Mouse (Mus musculus) small intestine, adult 2 months (tissue): Measurements from ENCODE around the gene Lims1. TPM values are rescaled to one million over a fixed set of nuclear protein-coding genes. Genes with fewer than 3 reads are reported as not detected.
"Not testable (repeated sequence)": the region's sequence is repeated elsewhere in the genome, so short reads cannot be mapped to it uniquely, and the experiment has no call there.

Experiments
- H3K27ac ChIP-seq: fragments of 200-500 bp; 2 replicates; pipeline ENCODE4 v1.5.1; 2012; ENCODE audit warnings: low read depth, low read length, control low read depth, inconsistent platforms; ENCODE audit not compliant: insufficient read depth
- H3K27me3 ChIP-seq: fragments of 200-500 bp; 2 replicates; pipeline ENCODE4 v1.6.1; 2012; ENCODE audit warnings: mild to moderate bottlenecking, moderate library complexity, low read length, inconsistent platforms; ENCODE audit not compliant: control insufficient read depth, insufficient read depth
- H3K36me3 ChIP-seq: fragments of 200-500 bp; 2 replicates; pipeline ENCODE4 v1.6.1; 2012; ENCODE audit warnings: mild to moderate bottlenecking, low read length, control low read depth, inconsistent platforms; ENCODE audit not compliant: control insufficient read depth, insufficient read depth
- H3K4me1 ChIP-seq: fragments of 200-500 bp; 2 replicates; pipeline ENCODE4 v1.6.1; 2012; ENCODE audit warnings: low read length, inconsistent platforms, mixed read lengths; ENCODE audit not compliant: control insufficient read depth, insufficient read depth, insufficient read length
- H3K4me3 ChIP-seq: fragments of 200-500 bp; 2 replicates; pipeline ENCODE4 v1.5.1; 2012; ENCODE audit warnings: low read depth, mild to moderate bottlenecking, control low read depth, inconsistent platforms, low read length, moderate library complexity
- CTCF ChIP-seq: fragments of 200-500 bp; IDR thresholded peaks from 2 replicates; pipeline ENCODE4 v1.5.1; 2012; ENCODE audit warnings: low read depth, mild to moderate bottlenecking, control low read depth, inconsistent platforms, low read length, moderate library complexity, mixed read lengths; ENCODE audit not compliant: insufficient replicate concordance, insufficient read length; ENCODE audit errors: extremely low read depth
- POLR2A ChIP-seq: fragments of 200-500 bp; IDR thresholded peaks from 2 replicates; pipeline ENCODE4 v1.6.1; 2012; ENCODE audit warnings: low read depth, mild to moderate bottlenecking, control low read depth, inconsistent platforms, low read length, moderate library complexity
- WGBS: fragments of 180-500 bp; shearing (Covaris S2); methylation state at CpG from one replicate; pipeline ENCODE4 v1.1.7; 2018; 5-methylcytosine and 5-hydroxymethylcytosine counted together
- polyA plus RNA-seq: library from polyadenylated mRNA; depleted of rRNA; stranded (reverse); fragments of >200 nt; gene quantifications from 2 replicates; pipeline ENCODE4 v1.2.3, GENCODE M21; 2012

The Lims1 gene
- polyA plus RNA-seq, 1 experiment, result 3.5 TPM

GRCm38 (mm10) chr10:58330635-58331034, 7.4 kb downstream of the Lims1 start:
- Histone ChIP-seq H3K4me1 (peaks cover 6% of the 10 kb centered on the region; the same call in 1 of the 2 replicates), H3K4me3 (no peak overlapping the region), H3K27ac (no peak overlapping the region), H3K36me3 (no peaks in the 10 kb centered on the region), H3K27me3 (no peaks in the 10 kb centered on the region)
- TF ChIP-seq CTCF (no peak), POLR2A (no peak)

GRCm38 (mm10) chr10:58331741-58332140, 8.5 kb downstream of the Lims1 start:
- Histone ChIP-seq H3K4me1 (peaks cover 6% of the 10 kb centered on the region; the same call in 1 of the 2 replicates), H3K4me3 (no peak overlapping the region), H3K36me3 (no peaks in the 10 kb centered on the region), H3K27ac (no peak overlapping the region), H3K27me3 (no peaks in the 10 kb centered on the region)
- TF ChIP-seq CTCF, result no peak
- TF ChIP-seq POLR2A, result no peak

GRCm38 (mm10) chr10:58333414-58333813, 10.1 kb downstream of the Lims1 start:
- no peak overlapping the region for H3K4me3 ChIP-seq
- no peak overlapping the region for H3K27ac ChIP-seq
- H3K36me3 ChIP-seq, result no peaks in the 10 kb centered on the region
- H3K27me3 ChIP-seq, result no peaks in the 10 kb centered on the region
- TF ChIP-seq CTCF, result no peak
- no peak for TF ChIP-seq POLR2A
- WGBS, result 62% methylated on average over 5 of the region's 5 CpGs
- peaks cover 6% of the 10 kb centered on the region; the same call in 1 of the 2 replicates for H3K4me1 ChIP-seq

- Histone ChIP-seq H3K36me3 (0 out of 2 replicates have a peak, but pooled peaks cover 2% of the 10 kb centered on the region), H3K4me3 (no peak overlapping the region), H3K4me1 (no peaks in the 10 kb centered on the region), H3K27me3 (no peaks in the 10 kb centered on the region), H3K27ac (0 out of 2 replicates have a peak overlapping the region, but pooled peaks have one; percentile 16)
- TF ChIP-seq CTCF (no peak), POLR2A (no peak)
- 81% methylated on average over 1 of the region's 1 CpGs for WGBS
Observed at GRCm38 (mm10) chr10:58336156-58336555, 12.9 kb downstream of the Lims1 start.

GRCm38 (mm10) chr10:58337091-58337490, 13.8 kb downstream of the Lims1 start:
- not testable (repeated sequence) for H3K27ac ChIP-seq, H3K4me1 ChIP-seq, H3K36me3 ChIP-seq, H3K4me3 ChIP-seq, H3K27me3 ChIP-seq
- 90% methylated on average over 4 of the region's 4 CpGs for WGBS

- H3K27ac ChIP-seq, result no peak overlapping the region
Observed at GRCm38 (mm10) chr10:58338590-58338989, 15.3 kb downstream of the Lims1 start.

GRCm38 (mm10) chr10:58341685-58342084, 18.4 kb downstream of the Lims1 start:
- 34% methylated on average over 2 of the region's 2 CpGs for WGBS

More at GRCm38 (mm10) chr10:58338590-58338989, 15.3 kb downstream of the Lims1 start:
- Histone ChIP-seq H3K4me3 (no peak overlapping the region), H3K27me3 (no peaks in the 10 kb centered on the region), H3K4me1 (peaks cover 5% of the 10 kb centered on the region; the same call in 1 of the 2 replicates), H3K36me3 (peaks cover 2% of the 10 kb centered on the region; the same call in 1 of the 2 replicates)
- no peak for TF ChIP-seq CTCF
- no peak for TF ChIP-seq POLR2A
- WGBS, result 72% methylated on average over 1 of the region's 1 CpGs

GRCm38 (mm10) chr10:58342199-58342598, 18.9 kb downstream of the Lims1 start:
- peak overlapping the region; percentile 49 for H3K27ac ChIP-seq
- peaks cover 5% of the 10 kb centered on the region; the same call in 1 of the 2 replicates for H3K4me1 ChIP-seq
- H3K36me3 ChIP-seq, result peaks cover 2% of the 10 kb centered on the region; the same call in 1 of the 2 replicates
- TF ChIP-seq CTCF (no peak), POLR2A (no peak)
- WGBS, result 65% methylated on average over 2 of the region's 2 CpGs
- H3K27me3 ChIP-seq, result no peaks in the 10 kb centered on the region
- H3K4me3 ChIP-seq, result no peak overlapping the region

More at GRCm38 (mm10) chr10:58341685-58342084, 18.4 kb downstream of the Lims1 start:
- H3K27ac ChIP-seq, result peak overlapping the region; percentile 49
- TF ChIP-seq POLR2A, result no peak
- H3K4me3 ChIP-seq, result no peak overlapping the region
- peaks cover 5% of the 10 kb centered on the region; the same call in 1 of the 2 replicates for H3K4me1 ChIP-seq
- H3K36me3 ChIP-seq, result peaks cover 2% of the 10 kb centered on the region; the same call in 1 of the 2 replicates
- no peaks in the 10 kb centered on the region for H3K27me3 ChIP-seq
